27 mouse cellular contexts compared by ENCODE assay signal in the genomic region with DNA sequence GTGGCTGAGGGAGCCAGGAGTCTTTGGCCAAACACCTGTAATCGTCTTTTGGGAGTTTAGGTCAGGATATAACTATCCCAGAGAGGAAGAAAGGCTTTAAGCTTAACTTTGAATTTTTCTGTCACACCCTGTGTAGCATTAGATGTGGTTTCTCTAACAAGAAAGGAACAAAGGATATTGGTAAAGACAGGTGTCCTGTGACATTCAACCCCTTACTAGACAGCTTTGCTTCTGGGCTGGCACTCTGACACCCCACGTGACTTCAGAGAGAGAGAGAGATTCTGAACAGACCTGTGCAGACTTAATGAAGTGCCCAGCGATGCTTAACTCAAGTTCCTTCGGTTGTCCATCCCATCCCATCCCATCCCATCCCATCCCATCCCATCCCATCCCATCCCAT. TPM values are rescaled to one million over a fixed set of nuclear protein-coding genes. Genes with fewer than 3 reads are reported as not detected.
DNase-seq lines count a peak whose midpoint lies in the region; ATAC-seq and TF ChIP-seq lines count a peak whose summit lies in the region.
"Had no signal": no experiment of that assay in that cellular context is flagged by ENCODE, and none has a peak within 500 bp of the region (broad histone marks: within the 10 kb centered on the region; RNA-seq: fewer than 3 reads in every experiment).

No protein-coding gene starts in this region.

- TF ChIP-seq POLR2A in MEL (IDR thresholded peaks at IDR 0.05; ENCODE audit: control insufficient read depth in 1 of 2, insufficient read depth in 1 of 2, low read depth in 1 of 2, low read length in 2 of 2, poor library complexity in 1 of 2): no peak

- H3K36me3 ChIP-seq in MEL (ENCODE audit: control insufficient read depth in 1 of 2, insufficient read depth in 2 of 2, low read length in 2 of 2): peaks cover 0 to 8% of the 10 kb centered on the region in 2 experiments; a peak in 1 of 4 replicates
- peaks cover 39% of the 10 kb centered on the region for H3K36me3 ChIP-seq in limb, embryonic 10.5 days
- H3K36me3 ChIP-seq in hindbrain, embryonic 13.5 days: no peaks in the 10 kb centered on the region
- H3K36me3 ChIP-seq: hindbrain, embryonic 15.5 days had no signal

- H3K27ac ChIP-seq in MEL (ENCODE audit: control insufficient read depth, low read depth, low read length): no peak overlapping the region
- H3K27ac ChIP-seq in limb, embryonic 10.5 days: peak overlapping the region; percentile 79; the same call in 1 of the 2 replicates
- no peak overlapping the region for H3K27ac ChIP-seq in hindbrain, embryonic 13.5 days
- H3K27ac ChIP-seq: embryonic facial prominence, embryonic 12.5 days; heart, adult 2 months; hindbrain, embryonic 15.5 days; intestine, embryonic 15.5 days; limb, embryonic 15.5 days; liver, embryonic 13.5 days; macrophage had no signal

- no peak for TF ChIP-seq EP300 in MEL (IDR thresholded peaks at IDR 0.05; ENCODE audit: low read depth in 1 of 2, low read length in 2 of 2)

- H3K9me3 ChIP-seq in MEL (replicated peaks; ENCODE audit: insufficient read depth, low read length): no peaks in the 10 kb centered on the region
- H3K9me3 ChIP-seq in limb, embryonic 10.5 days (replicated peaks): no peaks in the 10 kb centered on the region
- no peaks in the 10 kb centered on the region for H3K9me3 ChIP-seq in hindbrain, embryonic 13.5 days
- H3K9me3 ChIP-seq: embryonic facial prominence, embryonic 12.5 days; heart, embryonic 12.5 days; hindbrain, embryonic 15.5 days; intestine, embryonic 15.5 days; limb, embryonic 15.5 days; liver, embryonic 13.5 days had no signal

- ATAC-seq in CD4-positive, CD25-positive, alpha-beta regulatory T cell, adult 4 months: peak; percentile 75
- ATAC-seq in hindbrain, embryonic 13.5 days (ENCODE audit: low FRiP score): no peak
- ATAC-seq: forebrain, embryonic 16.5 days; intestine, embryonic 15.5 days; lung, postnatal 0 days had no signal

- WGBS in limb, embryonic 10.5 days: 85% methylated on average over 4 of the region's 4 CpGs
- 84% methylated on average over 4 of the region's 4 CpGs for WGBS in hindbrain, embryonic 13.5 days

- TF ChIP-seq RAD21 in MEL (IDR thresholded peaks at IDR 0.05; ENCODE audit: low read depth, low read length): no peak

- H3K4me2 ChIP-seq in hindbrain, embryonic 13.5 days: no peak overlapping the region
- H3K4me2 ChIP-seq: embryonic facial prominence, embryonic 12.5 days; heart, embryonic 12.5 days; hindbrain, embryonic 15.5 days; intestine, embryonic 15.5 days; limb, embryonic 15.5 days; liver, embryonic 13.5 days had no signal

- no peak overlapping the region for H3K4me3 ChIP-seq in MEL (ENCODE audit: control insufficient read depth in 1 of 2, insufficient read depth in 1 of 2, low read depth in 2 of 2, low read length in 2 of 2)
- no peak overlapping the region for H3K4me3 ChIP-seq in limb, embryonic 10.5 days
- no peak overlapping the region for H3K4me3 ChIP-seq in hindbrain, embryonic 13.5 days
- H3K4me3 ChIP-seq: embryonic facial prominence, embryonic 12.5 days; heart, adult 2 months; heart, embryonic 12.5 days; hindbrain, embryonic 15.5 days; intestine, embryonic 15.5 days; limb, embryonic 15.5 days; liver, embryonic 13.5 days had no signal

- TF ChIP-seq CTCF in MEL (IDR thresholded peaks at IDR 0.05 in 2 of 3, conservative IDR thresholded peaks at IDR 0.05 in 1 of 3; ENCODE audit: control insufficient read depth in 1 of 3, insufficient read depth in 1 of 3, low read depth in 2 of 3, low read length in 3 of 3, poor library complexity in 1 of 3, severe bottlenecking in 1 of 3): no peak

- DNase-seq in MEL (ENCODE audit: low read depth, low spot score): no peak
- no peak for DNase-seq in limb, embryonic 10.5 days (ENCODE audit: low spot score)
- DNase-seq in adrenal gland, postnatal 10 days: no peak
- no peak for DNase-seq in ovary, adult 18-20 months (ENCODE audit: low spot score)
- DNase-seq: adrenal gland, postnatal 25 days; B cell, adult 2 months; cerebellum, adult 11-12 months; cerebellum, adult 9-11 months; embryo, embryonic 11 days; heart, adult 2 months; kidney, adult 9 months; kidney, postnatal 10 days; layer of hippocampus, postnatal 36 days; left cerebral cortex, postnatal 4 days; liver, embryonic 13.5 days; lung, adult 18-20 months; midbrain, embryonic 14.5 days had no signal

- no peak overlapping the region for H3K9ac ChIP-seq in MEL (ENCODE audit: control insufficient read depth, low read depth, low read length, poor library complexity, severe bottlenecking)
- no peak overlapping the region for H3K9ac ChIP-seq in hindbrain, embryonic 13.5 days
- H3K9ac ChIP-seq: embryonic facial prominence, embryonic 12.5 days; heart, embryonic 12.5 days; hindbrain, embryonic 15.5 days; intestine, embryonic 15.5 days; limb, embryonic 15.5 days; liver, embryonic 13.5 days had no signal

- H3K4me1 ChIP-seq in MEL (ENCODE audit: control insufficient read depth in 1 of 2, insufficient read depth in 2 of 2, low read length in 2 of 2): peaks cover 9 to 13% of the 10 kb centered on the region in 2 experiments
- peaks cover 28% of the 10 kb centered on the region for H3K4me1 ChIP-seq in limb, embryonic 10.5 days
- H3K4me1 ChIP-seq in hindbrain, embryonic 13.5 days (replicated peaks): no peaks in the 10 kb centered on the region
- H3K4me1 ChIP-seq: hindbrain, embryonic 15.5 days had no signal

- no peaks in the 10 kb centered on the region for H3K27me3 ChIP-seq in MEL (ENCODE audit: control insufficient read depth in 1 of 2, insufficient read depth in 2 of 2, low read length in 2 of 2)
- H3K27me3 ChIP-seq in limb, embryonic 10.5 days (ENCODE audit: low read depth, poor library complexity, severe bottlenecking): no peaks in the 10 kb centered on the region
- no peaks in the 10 kb centered on the region for H3K27me3 ChIP-seq in hindbrain, embryonic 13.5 days
- H3K27me3 ChIP-seq: embryonic facial prominence, embryonic 12.5 days; heart, embryonic 12.5 days; hindbrain, embryonic 15.5 days; intestine, embryonic 15.5 days; limb, embryonic 15.5 days; liver, embryonic 13.5 days had no signal

- no peaks in the 10 kb centered on the region for H3K79me2 ChIP-seq in MEL (ENCODE audit: control insufficient read depth, insufficient read depth, low read length, poor library complexity)

TF ChIP-seq in MEL, 35 proteins besides CTCF, POLR2A, EP300 and RAD21:
- TF ChIP-seq MXI1 (IDR thresholded peaks at IDR 0.05; ENCODE audit: low read depth, low read length): 0 out of 2 replicates have a peak, but pooled peaks have one; percentile 21
- TF ChIP-seq ZNF384 (IDR thresholded peaks at IDR 0.05; ENCODE audit: low read depth, low read length): no peak

RNA-seq across cellular contexts. Expression of a gene that starts 20.3 kb away (rescaled TPM):
- not detected for polyA plus RNA-seq in CD4-positive, CD25-positive, alpha-beta regulatory T cell, adult 4 months (2017; shearing (Covaris generic))
- total RNA-seq in MEL (2012; rRNA removed): 2.5 and 2.6 TPM in 2 replicates
- 1 to 10 TPM in 1 of 2 experiments, not detected in 1; 8.2 TPM for polyA plus RNA-seq in MEL (2012; ENCODE audit: insufficient read depth in 1 of 2, insufficient read length in 2 of 2, low read depth in 1 of 2, low replicate concordance in 2 of 2, missing spikeins in 1 of 2)
- polyA plus RNA-seq in limb, embryonic 10.5 days (2016; fragmentation: Nextera tagmentation; extraction: Ambion mirVana): 33.3 and 42.3 TPM in 2 replicates
- 17.8 and 18.2 TPM in 2 replicates for polyA plus RNA-seq in hindbrain, embryonic 13.5 days (2015; fragmentation: Nextera tagmentation; extraction: Ambion mirVana)
- total RNA-seq in adrenal gland, postnatal 10 days (2021): 10 to 100 TPM; 35.0 to 44.2 TPM

RNA-seq across cellular contexts. Expression of a gene that starts 57.7 kb away (rescaled TPM):
- 100 to 1,000 TPM; 416 to 490 TPM for polyA plus RNA-seq in CD4-positive, CD25-positive, alpha-beta regulatory T cell, adult 4 months (2017; shearing (Covaris generic))
- 69.6 and 70.2 TPM in 2 replicates for total RNA-seq in MEL (2012; rRNA removed)
- polyA plus RNA-seq in MEL (2012; ENCODE audit: insufficient read depth in 1 of 2, insufficient read length in 2 of 2, low read depth in 1 of 2, low replicate concordance in 2 of 2, missing spikeins in 1 of 2): 100 to 1,000 TPM in 1 of 2 experiments, not detected in 1; 152 TPM
- 290 and 338 TPM in 2 replicates for polyA plus RNA-seq in limb, embryonic 10.5 days (2016; fragmentation: Nextera tagmentation; extraction: Ambion mirVana)
- polyA plus RNA-seq in hindbrain, embryonic 13.5 days (2015; fragmentation: Nextera tagmentation; extraction: Ambion mirVana): 473 and 491 TPM in 2 replicates
- 100 to 1,000 TPM; 331 to 344 TPM for total RNA-seq in adrenal gland, postnatal 10 days (2021)
